Mouse (Mus musculus) cerebellum, adult (tissue): ENCODE data around the gene Tcl1b1.
"Not testable (repeated sequence)": the region's sequence is repeated elsewhere in the genome, so short reads cannot be mapped to it uniquely, and the experiment has no call there.

ENCODE experiments used
- ATAC-seq: cut with Nextera tagmentation; 2 replicates; pipeline ENCODE4 v1.9.2; 2017; ENCODE audit warnings: mild to moderate bottlenecking, moderate library complexity, mixed read lengths; ENCODE audit not compliant: insufficient number of reproducible peaks, low FRiP score, low TSS enrichment

Tcl1b1 gene

DNA sequence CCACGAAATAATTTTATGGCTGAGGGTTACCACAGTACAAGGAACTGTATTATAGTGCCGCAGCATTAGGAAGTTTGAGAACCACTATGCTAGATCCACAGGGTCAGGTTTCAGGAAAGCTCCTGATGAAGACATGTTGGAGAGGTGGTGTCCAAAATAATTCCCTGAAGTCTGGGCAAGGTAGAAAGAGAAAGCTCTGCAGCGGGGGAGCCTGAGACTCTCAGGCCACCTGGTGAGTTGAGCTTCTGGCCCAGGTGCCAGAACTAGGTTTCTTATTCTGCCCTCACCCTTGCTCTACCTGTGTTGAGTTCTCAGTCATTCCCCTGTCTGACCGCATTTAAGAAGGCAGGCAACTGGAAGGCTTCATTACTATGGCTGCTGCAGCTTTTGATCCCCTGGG lies at the start of gene Tcl1b1:
Tcl1b1 (plus strand) TSS at position 301 of the 400 bp plus-strand sequence.
- no peak for ATAC-seq

DNA sequence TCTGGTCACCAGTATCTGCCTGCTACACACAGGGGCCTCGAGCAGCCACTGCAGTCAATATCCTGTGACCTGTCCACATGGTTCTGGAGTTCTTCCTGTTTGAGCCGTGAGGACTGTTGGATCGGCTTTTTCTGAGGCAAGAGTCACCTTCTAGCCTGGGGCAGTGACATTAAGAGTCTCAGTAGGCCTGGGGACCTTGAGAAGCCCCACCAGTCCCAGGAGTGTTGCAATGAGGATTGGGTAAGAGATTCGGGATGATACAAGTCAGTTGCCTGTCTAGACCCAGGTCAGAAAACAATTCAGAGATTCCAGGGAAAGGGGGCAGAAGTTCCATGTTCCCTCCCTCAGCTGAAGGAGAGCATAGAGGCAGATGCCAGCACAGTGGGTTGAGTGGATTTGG lies 49.7 kb upstream of the Tcl1b1 start:
- ATAC-seq = no peak

DNA sequence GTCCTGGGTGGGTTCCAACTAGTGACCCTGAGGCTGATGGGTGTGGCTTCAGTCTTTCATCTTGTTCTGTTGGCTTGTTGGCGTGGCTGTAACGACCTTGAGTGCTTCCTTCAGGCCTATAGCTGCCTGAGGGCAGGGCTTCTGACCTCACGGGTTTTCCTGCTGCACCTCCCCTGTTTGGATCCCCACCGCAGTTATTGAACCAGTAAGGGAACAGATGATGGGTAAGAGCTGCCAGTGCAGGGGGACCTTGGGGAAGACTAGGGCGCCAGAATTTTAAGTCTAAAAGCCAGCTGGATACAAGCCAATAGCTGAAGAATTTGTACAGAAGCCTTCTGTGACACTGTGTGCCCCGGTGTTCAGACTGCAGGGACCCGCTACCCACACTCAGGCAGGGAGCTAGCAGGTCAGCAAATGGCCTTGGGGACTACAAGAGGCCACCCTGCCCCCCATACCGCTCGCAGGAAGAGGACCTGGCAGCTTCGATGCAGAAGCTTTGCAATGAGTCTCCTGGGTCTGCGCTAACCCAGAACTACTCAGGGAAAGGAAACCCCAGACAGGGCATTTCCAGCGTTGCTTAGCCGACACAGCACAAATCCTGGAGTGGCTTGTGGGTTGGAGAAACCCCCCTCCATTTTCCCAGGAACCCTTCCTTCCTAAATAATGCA lies 47.0 kb upstream of the Tcl1b1 start:
- ATAC-seq = no peak

DNA sequence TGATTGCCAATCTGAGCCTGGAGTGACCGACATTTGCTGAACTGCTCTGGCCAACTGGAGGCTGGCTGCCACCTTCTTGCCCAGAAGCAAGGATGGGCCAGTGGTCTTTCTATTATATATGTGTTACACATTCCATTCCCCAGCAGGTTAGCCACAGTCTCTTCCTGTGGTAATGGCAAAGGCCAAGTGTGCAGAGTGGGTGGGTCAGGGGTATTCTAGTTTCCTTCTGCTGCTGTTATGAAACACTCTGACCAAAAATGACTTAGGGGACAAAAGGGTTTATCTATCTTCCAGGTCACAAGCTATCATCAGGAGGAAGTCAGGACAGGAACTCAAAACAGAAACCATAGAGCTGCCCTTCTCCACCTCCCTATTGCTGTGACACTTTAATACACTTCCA lies 42.8 kb upstream of the Tcl1b1 start:
- ATAC-seq = no peak

DNA sequence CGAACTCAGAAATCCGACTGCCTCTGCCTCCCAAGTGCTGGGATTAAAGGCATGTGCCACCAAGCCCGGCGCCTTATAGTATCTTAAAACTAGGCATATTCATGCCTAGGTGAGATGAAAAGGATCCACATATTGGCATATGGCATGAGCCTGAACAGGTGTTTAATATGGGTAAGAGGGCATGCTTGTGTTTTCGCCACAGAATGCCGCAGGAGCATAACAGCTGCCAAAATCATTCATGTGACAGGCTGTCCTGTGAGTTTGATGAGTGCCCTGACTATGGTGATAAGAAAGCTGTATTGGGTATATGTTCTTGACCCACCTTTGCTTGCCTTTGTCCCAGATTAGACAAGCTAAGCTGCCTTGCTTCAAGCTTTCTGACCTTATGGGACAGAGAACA lies 34.1 kb upstream of the Tcl1b1 start:
- ATAC-seq = no peak

DNA sequence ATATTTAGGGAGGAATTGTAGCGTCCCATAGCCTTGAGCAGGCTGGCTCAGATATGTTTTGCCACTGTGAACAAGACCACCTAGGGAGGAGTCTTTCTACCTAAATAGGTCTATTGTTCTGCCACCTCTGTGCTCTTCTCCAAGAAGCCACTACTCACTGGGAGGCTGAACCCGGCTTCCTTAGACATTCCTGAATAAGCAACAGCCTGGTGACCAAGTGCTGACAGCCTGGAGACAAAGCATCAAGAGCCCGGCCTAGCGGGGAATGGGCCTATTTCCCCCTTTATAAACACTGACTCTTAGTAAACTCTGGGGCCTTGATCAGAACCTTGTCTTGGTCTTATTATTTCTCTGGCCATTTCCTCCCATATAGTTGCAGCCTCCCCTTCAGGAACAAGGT lies 33.0 kb upstream of the Tcl1b1 start:
- no peak for ATAC-seq

DNA sequence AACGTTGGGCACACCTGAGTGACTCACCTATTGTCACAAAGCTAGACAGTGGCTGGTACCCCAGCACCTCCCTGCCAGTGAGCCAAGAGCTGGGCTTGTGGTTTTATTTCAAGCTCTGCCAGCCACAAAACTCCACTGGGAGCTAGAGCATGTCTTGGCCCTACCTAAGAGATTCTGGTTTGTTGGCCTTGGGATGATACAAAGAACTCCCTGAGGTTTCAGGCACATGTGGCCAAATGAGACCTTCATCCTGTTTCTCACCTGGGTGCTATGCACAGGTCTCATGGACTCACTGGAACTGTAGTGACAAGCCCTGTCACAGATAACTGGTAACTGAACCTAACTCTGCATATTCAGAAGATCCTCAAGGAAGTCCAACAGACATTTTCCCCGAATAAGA lies 31.9 kb upstream of the Tcl1b1 start:
- ATAC-seq = no peak

DNA sequence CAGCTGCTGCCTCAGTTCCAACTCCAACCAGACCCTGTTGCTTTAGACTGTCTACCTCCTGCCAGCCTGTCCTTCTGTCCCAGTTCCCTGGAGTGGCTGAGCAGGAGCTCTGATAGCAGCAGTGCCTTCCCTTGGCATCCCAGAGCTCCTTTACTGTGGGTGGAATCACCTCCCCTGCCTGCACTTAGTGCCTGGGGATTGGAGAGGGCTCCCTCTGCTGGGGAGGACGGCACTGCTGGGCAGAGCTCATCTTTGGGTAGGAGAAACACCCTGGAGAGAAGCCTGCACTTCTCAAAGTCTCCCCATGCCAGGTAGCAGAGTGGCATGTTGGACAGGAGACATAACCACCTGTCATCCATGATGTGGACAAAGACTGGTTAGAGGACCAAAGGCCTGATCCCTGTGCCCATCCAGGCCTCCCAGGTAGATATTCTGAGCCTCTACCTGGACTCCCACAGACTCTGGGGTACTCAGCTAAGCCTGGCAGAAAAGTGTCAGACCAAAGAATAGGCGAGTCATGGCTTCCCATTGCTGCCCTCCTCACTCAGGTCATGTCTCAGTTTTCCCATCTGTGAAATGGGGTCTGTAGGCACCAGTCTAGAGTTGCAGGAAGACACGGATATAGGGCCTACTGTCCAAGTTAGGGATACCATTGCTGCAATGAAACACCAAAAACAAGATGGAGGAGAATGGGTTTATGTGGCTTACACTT lies 29.8 kb upstream of the Tcl1b1 start:
- ATAC-seq = not testable (repeated sequence)

DNA sequence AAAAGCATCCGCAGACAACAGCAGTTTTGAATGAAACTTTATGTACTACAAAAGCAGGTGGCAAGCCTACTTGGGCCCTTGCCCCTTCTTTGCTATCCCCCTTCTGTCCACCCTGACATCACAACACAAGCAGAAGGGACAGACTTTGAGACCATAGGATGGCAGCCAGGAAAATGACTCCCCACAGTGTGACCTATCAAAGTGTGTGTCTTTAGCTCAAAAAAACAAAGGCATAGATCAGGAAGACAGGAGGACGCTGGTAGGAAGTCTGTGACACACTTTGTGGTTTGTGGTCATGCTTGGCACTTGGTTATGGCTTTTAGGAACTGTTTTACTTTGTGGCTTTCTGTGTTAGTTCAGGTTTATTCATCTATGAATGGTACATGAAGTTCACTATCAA lies 25.3 kb upstream of the Tcl1b1 start:
- ATAC-seq = not testable (repeated sequence)

DNA sequence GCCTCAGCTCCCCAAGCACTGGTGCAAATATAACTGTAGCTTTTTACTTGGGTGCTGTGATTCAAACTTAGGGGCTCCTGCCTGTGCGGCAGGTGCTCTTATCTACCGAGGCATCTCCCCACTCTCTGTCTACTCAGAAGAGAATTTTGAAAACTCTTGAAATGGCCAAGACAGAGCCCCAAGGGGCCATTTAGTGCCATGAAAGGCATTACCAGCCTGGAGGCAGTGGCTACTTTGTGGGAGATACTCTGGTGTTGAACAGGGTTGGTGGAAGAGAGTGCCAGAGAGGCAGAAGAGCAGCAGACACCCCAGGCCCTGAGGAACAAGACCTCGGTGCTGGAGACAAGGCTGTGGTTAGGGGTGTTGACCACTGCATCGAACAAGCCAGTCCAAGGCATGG lies 24.7 kb upstream of the Tcl1b1 start:
- ATAC-seq = not testable (repeated sequence)

DNA sequence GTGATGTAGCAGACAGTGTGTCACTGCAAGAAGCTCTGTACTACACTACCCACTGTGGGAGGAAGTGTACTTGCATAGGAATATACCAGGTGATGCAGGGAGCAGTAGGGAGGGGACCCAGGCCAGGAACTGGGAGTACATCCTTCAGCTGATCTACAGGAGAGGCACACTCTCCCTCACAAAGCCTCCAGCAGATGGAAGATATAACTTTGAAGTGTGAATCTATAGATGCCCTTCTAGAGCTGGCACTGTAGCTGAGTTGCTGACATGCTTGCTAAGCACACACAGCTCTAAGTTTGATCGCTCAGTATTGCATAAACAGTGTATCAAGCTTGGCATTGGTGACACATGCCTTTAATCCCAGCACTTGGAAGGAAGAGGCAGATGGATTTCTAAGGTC lies 21.8 kb upstream of the Tcl1b1 start:
- not testable (repeated sequence) for ATAC-seq

DNA sequence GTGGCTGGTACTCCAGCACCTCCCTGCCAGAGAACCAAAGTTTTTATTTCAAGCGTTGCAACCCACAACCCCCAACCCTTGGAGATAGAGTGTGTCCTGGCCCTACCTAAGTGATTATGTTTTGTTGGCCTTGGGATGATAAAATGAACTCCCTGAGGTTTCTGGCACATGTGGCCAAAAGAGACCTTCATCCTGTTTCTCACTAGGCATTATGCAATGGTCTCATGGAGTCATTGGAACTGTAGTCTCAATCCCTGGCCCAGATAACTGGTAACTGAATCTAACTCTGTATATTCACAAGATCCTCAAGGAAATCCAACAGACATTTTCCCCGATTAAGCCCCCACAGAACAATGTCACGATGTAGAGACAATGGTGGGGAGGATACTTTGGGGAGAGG lies 16.4 kb upstream of the Tcl1b1 start:
- ATAC-seq = no peak

DNA sequence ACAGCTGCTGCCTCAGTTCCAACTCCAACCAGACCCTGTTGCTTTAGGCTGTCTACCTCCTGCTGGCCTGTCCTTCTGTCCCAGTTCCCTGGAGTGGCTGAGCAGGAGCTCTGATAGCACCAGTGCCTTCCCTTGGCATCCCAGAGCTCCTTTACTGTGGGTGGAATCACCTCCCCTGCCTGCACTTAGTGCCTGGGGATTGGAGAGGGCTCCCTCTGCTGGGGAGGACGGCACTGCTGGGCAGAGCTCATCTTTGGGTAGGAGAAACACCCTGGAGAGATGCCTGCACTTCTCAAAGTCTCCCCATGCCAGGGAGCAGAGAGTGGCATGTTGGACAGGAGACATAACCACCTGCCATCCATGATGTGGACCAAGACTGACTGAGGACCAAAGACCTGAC lies 14.6 kb upstream of the Tcl1b1 start:
- not testable (repeated sequence) for ATAC-seq

DNA sequence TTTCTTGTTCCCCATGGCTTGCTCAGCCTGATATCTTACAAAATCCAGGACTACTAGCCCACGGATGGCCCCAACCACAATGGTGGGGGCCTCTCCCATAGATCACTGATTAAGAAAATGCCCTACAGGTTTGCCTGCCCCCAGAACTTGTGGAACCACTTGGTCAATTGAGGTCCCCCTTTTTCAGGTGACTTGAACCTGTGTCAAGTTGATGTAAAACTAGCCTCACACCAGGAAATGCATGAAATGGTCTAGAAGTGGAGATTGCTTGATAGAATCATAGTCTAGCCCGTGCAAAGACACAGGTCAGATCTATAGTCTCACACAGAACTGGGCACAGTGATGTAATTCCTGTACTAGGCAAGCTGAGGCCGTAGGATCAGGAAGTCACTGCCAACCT lies 13.8 kb upstream of the Tcl1b1 start, which contains the start of gene Tcl1b2:
Tcl1b2 (plus strand) TSS at position 301 of the 400 bp plus-strand sequence.
- no peak for ATAC-seq

DNA sequence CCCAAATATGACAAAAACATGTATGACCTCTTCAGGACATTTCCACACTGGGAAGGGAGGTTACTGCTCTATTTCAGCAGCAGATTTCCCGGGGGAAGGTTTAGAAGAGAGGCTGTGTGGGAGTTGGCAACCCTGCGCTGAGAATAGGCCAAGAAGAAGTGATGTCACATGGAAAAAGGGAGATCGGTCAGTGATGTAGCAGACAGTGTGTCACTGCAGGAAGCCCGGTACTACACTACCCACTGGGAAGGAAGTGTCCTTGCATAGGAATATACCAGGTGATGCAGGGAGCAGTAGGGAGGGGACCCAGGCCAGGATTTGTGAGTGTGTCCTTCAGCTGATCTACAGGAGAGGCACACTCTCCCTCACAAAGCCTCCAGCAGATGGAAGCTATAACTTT lies 4.2 kb upstream of the Tcl1b1 start:
- not testable (repeated sequence) for ATAC-seq

DNA sequence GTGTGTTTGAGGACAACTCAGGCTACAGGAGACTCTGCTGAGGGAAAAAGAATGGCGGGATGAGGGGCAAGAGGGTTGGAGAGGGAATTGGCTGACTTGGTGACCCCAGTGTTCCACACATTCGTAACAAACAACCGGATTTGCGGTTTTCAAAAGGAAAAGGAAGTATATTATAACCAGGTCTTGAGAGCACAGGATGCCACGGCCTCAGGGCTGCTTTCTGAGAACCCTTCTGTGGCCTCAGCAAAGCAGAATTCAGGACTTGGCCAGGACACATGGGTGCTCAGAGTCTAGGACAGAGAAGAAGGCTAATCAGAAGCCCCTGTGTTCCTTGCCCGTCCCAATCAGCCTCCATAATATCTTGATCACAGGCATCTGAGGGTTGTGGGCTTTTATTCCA lies 648 bp upstream of the Tcl1b1 start:
- ATAC-seq = no peak

DNA sequence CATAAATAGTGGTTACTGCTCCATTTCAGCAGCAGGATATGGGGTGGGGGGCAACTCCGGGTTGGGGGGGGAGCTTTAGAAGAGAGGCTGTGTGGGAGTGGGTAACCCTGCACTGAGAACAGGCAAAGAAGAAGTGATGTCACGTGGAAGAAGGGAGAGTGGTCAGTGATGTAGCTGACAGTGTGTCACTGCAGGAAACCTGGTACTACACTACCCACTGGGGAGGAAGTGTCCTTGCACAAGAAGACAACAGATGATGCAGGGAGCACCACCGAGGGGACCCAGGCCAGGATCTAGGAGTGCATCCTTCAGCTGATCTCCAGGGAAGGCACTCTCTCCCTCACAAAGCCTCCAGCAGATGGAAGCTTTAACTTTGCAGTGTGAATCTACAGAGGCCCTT lies 7.2 kb downstream of the Tcl1b1 start:
- ATAC-seq = no peak

DNA sequence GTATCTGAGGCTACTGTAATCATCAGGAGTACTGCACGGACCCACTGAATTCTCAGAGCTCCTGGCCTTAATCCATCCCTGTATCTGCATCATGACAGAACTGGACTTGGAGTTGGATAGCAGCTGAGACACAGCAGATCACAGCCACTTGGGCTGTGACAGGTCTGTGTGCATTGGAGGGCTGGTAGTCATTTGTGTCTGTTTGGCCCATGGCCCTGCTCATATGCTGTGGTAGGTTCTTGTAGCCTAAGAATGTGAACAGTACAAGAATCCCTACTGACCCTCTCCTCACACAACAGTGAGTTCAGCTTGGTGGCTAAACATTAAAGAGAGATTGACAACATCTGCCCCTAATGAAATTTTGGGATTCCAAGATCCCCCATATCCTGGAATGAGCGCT lies 13.9 kb downstream of the Tcl1b1 start:
- no peak for ATAC-seq

DNA sequence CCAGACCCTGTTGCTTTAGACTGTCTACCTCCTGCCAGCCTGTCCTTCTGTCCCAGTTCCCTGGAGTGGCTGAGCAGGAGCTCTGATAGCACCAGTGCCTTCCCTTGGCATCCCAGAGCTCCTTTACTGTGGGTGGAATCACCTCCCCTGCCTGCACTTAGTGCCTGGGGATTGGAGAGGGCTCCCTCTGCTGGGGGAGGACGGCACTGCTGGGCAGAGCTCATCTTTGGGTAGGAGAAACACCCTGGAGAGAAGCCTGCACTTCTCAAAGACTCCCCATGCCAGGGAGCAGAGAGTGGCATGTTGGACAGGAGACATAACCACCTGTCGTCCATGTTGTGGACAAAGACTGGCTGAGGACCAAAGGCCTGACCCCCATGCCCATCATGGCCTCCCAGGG lies 14.8 kb downstream of the Tcl1b1 start:
- ATAC-seq = not testable (repeated sequence)

DNA sequence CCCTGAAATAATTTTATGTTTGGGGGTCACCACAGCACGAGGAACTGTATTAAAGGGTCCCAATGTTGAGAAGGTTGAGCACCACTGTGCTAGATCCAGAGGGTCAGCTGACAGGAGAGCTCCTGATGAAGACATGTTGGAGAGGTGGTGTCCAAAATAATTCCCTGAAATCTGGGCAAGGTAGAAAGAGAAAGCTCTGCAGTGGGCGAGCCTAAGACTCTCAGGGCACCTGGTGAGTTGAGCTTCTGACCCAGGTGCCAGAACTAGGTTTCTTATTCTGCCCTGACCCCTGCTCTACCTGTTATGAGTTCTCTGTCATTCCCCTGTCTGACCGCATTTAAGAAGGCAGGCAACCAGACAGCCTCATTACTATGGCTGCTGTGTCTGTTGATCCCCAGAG lies 16.6 kb downstream of the Tcl1b1 start, which contains the start of gene Tcl1b5:
Tcl1b5 (plus strand) TSS at position 301 of the 400 bp plus-strand sequence.
- not testable (repeated sequence) for ATAC-seq

DNA sequence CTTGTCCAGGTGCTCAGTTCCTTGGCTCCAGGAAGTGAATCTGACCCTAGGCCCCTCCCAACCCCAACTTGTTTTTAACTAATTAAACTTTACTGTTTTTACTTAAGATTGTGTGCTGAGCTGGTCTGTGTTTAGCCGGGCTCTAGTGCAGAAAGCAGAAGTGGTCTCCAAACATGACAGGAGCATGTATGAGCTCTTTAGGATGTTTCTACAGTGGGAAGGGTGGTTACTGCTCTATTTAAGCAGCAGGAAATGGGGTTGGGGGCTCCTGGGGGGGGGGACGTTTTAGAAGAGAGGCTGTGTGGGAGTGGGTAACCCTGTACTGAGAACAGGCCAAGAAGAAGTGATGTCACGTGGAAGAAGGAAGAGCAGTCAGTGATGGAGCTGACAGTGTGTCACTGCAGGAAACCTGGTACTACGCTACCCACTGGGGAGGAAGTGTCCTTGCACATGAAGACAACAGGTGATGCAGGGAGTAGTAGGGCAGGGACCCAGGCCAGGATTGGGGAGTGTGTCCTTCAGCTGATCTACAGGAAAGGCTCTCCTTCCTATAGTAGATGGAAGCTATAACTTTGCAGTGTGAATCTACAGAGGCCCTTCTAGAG lies 21.7 kb downstream of the Tcl1b1 start:
- ATAC-seq = not testable (repeated sequence)
